In genomic region chr13:13538585-13539300, GRCm38 (mm10) we compare ENCODE assay signal across 8 mouse cellular contexts. TPM values are rescaled to one million over a fixed set of nuclear protein-coding genes. Genes with fewer than 3 reads are reported as not detected.
DNase-seq lines count a peak whose midpoint lies in the region; ATAC-seq lines count a peak whose summit lies in the region.

No protein-coding gene starts in this region.

- DNase-seq in left cerebral cortex, postnatal 4 days = peak; percentile 34
- DNase-seq in left cerebral cortex, adult 11 months (ENCODE audit: low spot score) = no peak
- DNase-seq in R1 (ENCODE audit: low read depth, low spot score) = peak; percentile 21
- DNase-seq in induced T-regulatory cell, adult 2 months (ENCODE audit: low read depth) = peak; percentile 45
- DNase-seq in right cerebral cortex, postnatal 14 days = no peak
- DNase-seq in layer of hippocampus, postnatal 36 days = no peak

- 18% methylated on average over 4 of the region's 4 CpGs for WGBS in lung, embryonic 15.5 days

- no peaks in the 10 kb centered on the region for H3K27me3 ChIP-seq in lung, embryonic 15.5 days

- no peak overlapping the region for H3K9ac ChIP-seq in lung, embryonic 15.5 days

- H3K9me3 ChIP-seq in lung, embryonic 15.5 days = no peaks in the 10 kb centered on the region

- no peaks in the 10 kb centered on the region for H3K36me3 ChIP-seq in lung, embryonic 15.5 days

- no peak overlapping the region for H3K4me2 ChIP-seq in lung, embryonic 15.5 days

- intact Hi-C loops in left cerebral cortex, postnatal 4 days (cut with DNase I) = no loop called here

- peak overlapping the region; percentile 62 for H3K27ac ChIP-seq in lung, embryonic 15.5 days

- peak; percentile 90 for ATAC-seq in common myeloid progenitor, adult 5-6 weeks (replicated peaks; ENCODE audit: low read depth, poor library complexity, severe bottlenecking)
- peak; percentile 86; the same call in 1 of the 2 replicates for ATAC-seq in lung, embryonic 15.5 days (ENCODE audit: borderline replicate concordance, extremely low read depth, low FRiP score, low TSS enrichment)

- no peak overlapping the region for H3K4me3 ChIP-seq in lung, embryonic 15.5 days

- peaks cover 10% of the 10 kb centered on the region for H3K4me1 ChIP-seq in lung, embryonic 15.5 days

RNA-seq across cellular contexts. Expression of gene Lyst, which starts 51.5 kb away (rescaled TPM):
- 10 to 100 TPM; 27.7 to 33.7 TPM for total RNA-seq in left cerebral cortex, postnatal 4 days (2021)
- 22.9 and 25.0 TPM in 2 replicates for total RNA-seq in common myeloid progenitor, adult 5-6 weeks (2017)
- 4.9 and 5.3 TPM in 2 replicates for polyA plus RNA-seq in lung, embryonic 15.5 days (2015; fragmentation: Nextera tagmentation; extraction: Ambion mirVana)
- 100 to 1,000 TPM in 1 of 2 experiments, 10 to 100 TPM in 1; 88.7 to 114 TPM for total RNA-seq in layer of hippocampus, postnatal 36 days (2021)

Comparison
In these comparisons a context has a peak if more than half of its experiments do, and no peak if none do; other contexts are left out.
1. DNase-seq: peak in left cerebral cortex, postnatal 4 days (single experiment), R1 (single experiment) and induced T-regulatory cell, adult 2 months (single experiment); none in left cerebral cortex, adult 11 months (single experiment), right cerebral cortex, postnatal 14 days (single experiment) and layer of hippocampus, postnatal 36 days (0 of 2).